Mouse (Mus musculus) lung, postnatal 14 days (tissue): ENCODE data around the gene Ube3c.
"Not testable (repeated sequence)": the region's sequence is repeated elsewhere in the genome, so short reads cannot be mapped to it uniquely, and the experiment has no call there.

Experiments
- DNase-seq: peaks from one replicate; pipeline ENCODE4 v3.0.0; 2021

Gene Ube3c

GRCm38 (mm10) chr5:29568848-29569377, at the start of gene Ube3c:
Gene Ube3c (plus strand): TSS chr5:29569242.
- DNase-seq = peak; percentile 98

- no peak for DNase-seq
These were observed 8.9 kb upstream of the Ube3c start for GRCm38 (mm10) chr5:29560111-29560510.

GRCm38 (mm10) chr5:29560667-29561066, 8.4 kb upstream of the Ube3c start:
- DNase-seq = no peak

- no peak for DNase-seq
These were observed 587 bp downstream of the Ube3c start for GRCm38 (mm10) chr5:29569378-29570280.

GRCm38 (mm10) chr5:29574286-29574685, 5.2 kb downstream of the Ube3c start:
- DNase-seq = not testable (repeated sequence)

GRCm38 (mm10) chr5:29575085-29575484, 6.0 kb downstream of the Ube3c start:
- DNase-seq = no peak

GRCm38 (mm10) chr5:29577795-29578631, 9.0 kb downstream of the Ube3c start:
- DNase-seq = no peak

- DNase-seq = no peak
These were observed 15.0 kb downstream of the Ube3c start for GRCm38 (mm10) chr5:29583880-29584595.

GRCm38 (mm10) chr5:29592161-29592560, 23.1 kb downstream of the Ube3c start:
- DNase-seq = not testable (repeated sequence)

GRCm38 (mm10) chr5:29606546-29606945, 37.5 kb downstream of the Ube3c start:
- no peak for DNase-seq

- no peak for DNase-seq
These were observed 56.6 kb downstream of the Ube3c start for GRCm38 (mm10) chr5:29625610-29626009.

- DNase-seq = no peak
These were observed 60.9 kb downstream of the Ube3c start for GRCm38 (mm10) chr5:29629941-29630340.

- DNase-seq = no peak
These were observed 62.7 kb downstream of the Ube3c start for GRCm38 (mm10) chr5:29631711-29632110.

GRCm38 (mm10) chr5:29636298-29636697, 67.3 kb downstream of the Ube3c start:
- DNase-seq = no peak

- DNase-seq = no peak
These were observed 67.8 kb downstream of the Ube3c start for GRCm38 (mm10) chr5:29636884-29637283.

- no peak for DNase-seq
These were observed 72.3 kb downstream of the Ube3c start for GRCm38 (mm10) chr5:29641124-29641884.

- no peak for DNase-seq
These were observed 82.7 kb downstream of the Ube3c start for GRCm38 (mm10) chr5:29651696-29652095.

- no peak for DNase-seq
These were observed 88.7 kb downstream of the Ube3c start for GRCm38 (mm10) chr5:29657590-29658339.

GRCm38 (mm10) chr5:29661246-29661645, 92.2 kb downstream of the Ube3c start:
- not testable (repeated sequence) for DNase-seq

- no peak for DNase-seq
These were observed 96.3 kb downstream of the Ube3c start for GRCm38 (mm10) chr5:29665391-29665790.

- no peak for DNase-seq
These were observed 103.5 kb downstream of the Ube3c start for GRCm38 (mm10) chr5:29672551-29672950.
